Mouse (Mus musculus) lung, embryonic 15.5 days (tissue): Measurements from ENCODE around the gene Rhpn2. TPM values are rescaled to one million over a fixed set of nuclear protein-coding genes. Genes with fewer than 3 reads are reported as not detected.

Experiments
- ATAC-seq: fragments of 200-750 bp; cut with Nextera tagmentation; 2 replicates; pipeline ENCODE4 v1.8.0; 2017; ENCODE audit warnings: moderate number of reproducible peaks, borderline replicate concordance; ENCODE audit not compliant: low FRiP score, low TSS enrichment; ENCODE audit errors: extremely low read depth
- H3K27ac ChIP-seq: fragments of 300-500 bp; sonication (generic); 2 replicates; pipeline ENCODE4 v1.5.1; 2015; ENCODE audit warnings: moderate library complexity, mild to moderate bottlenecking, inconsistent platforms
- H3K27me3 ChIP-seq: fragments of 300-500 bp; sonication (generic); 2 replicates; pipeline ENCODE4 v1.6.1; 2015; ENCODE audit warnings: inconsistent platforms
- H3K36me3 ChIP-seq: fragments of 300-500 bp; sonication (generic); 2 replicates; pipeline ENCODE4 v1.6.1; 2015; ENCODE audit warnings: inconsistent platforms
- H3K4me1 ChIP-seq: fragments of 300-500 bp; sonication (generic); 2 replicates; pipeline ENCODE4 v1.6.1; 2015; ENCODE audit warnings: inconsistent platforms
- H3K4me2 ChIP-seq: fragments of 300-500 bp; sonication (generic); 2 replicates; pipeline ENCODE4 v1.6.1; 2015; ENCODE audit warnings: inconsistent platforms, mild to moderate bottlenecking, moderate library complexity
- H3K4me3 ChIP-seq: fragments of 300-500 bp; sonication (generic); 2 replicates; pipeline ENCODE4 v1.5.1; 2015; ENCODE audit warnings: mild to moderate bottlenecking, inconsistent platforms
- H3K9ac ChIP-seq: fragments of 300-500 bp; sonication (generic); 2 replicates; pipeline ENCODE4 v1.6.1; 2015; ENCODE audit warnings: inconsistent platforms
- H3K9me3 ChIP-seq: fragments of 300-500 bp; sonication (generic); 2 replicates; pipeline ENCODE4 v1.6.1; 2016; ENCODE audit warnings: inconsistent platforms
- WGBS: fragments of 180-500 bp; shearing (Covaris S2); methylation state at CpG from one replicate; pipeline ENCODE4 v1.1.7; 2015; 5-methylcytosine and 5-hydroxymethylcytosine counted together
- polyA plus RNA-seq: library from polyadenylated mRNA; unstranded; fragments of >200 nt; fragmentation: Nextera tagmentation; extraction: Ambion mirVana; gene quantifications from 2 replicates; pipeline ENCODE4 v1.2.1, GENCODE M21; 2015

The Rhpn2 gene
- polyA plus RNA-seq, 1 experiment from 2014 or later, result 5.0 TPM

GRCm38 (mm10) chr7:35401169-35401568 is 67.2 kb downstream of the Rhpn2 start:
- no peak overlapping the region for H3K4me2 ChIP-seq
- no peak overlapping the region for H3K27ac ChIP-seq
- H3K9ac ChIP-seq, result no peak overlapping the region
- H3K9me3 ChIP-seq, result no peaks in the 10 kb centered on the region
- no peaks in the 10 kb centered on the region for H3K27me3 ChIP-seq
- 83% methylated on average over 4 of the region's 4 CpGs for WGBS
- no peak for ATAC-seq
- no peak overlapping the region for H3K4me3 ChIP-seq
- peaks cover 9% of the 10 kb centered on the region for H3K4me1 ChIP-seq
- H3K36me3 ChIP-seq, result peaks cover 63% of the 10 kb centered on the region

- Histone ChIP-seq H3K9me3 (no peaks in the 10 kb centered on the region), H3K27me3 (no peaks in the 10 kb centered on the region), H3K4me2 (no peak overlapping the region), H3K4me1 (no peaks in the 10 kb centered on the region), H3K36me3 (peaks cover 47% of the 10 kb centered on the region), H3K27ac (no peak overlapping the region), H3K9ac (no peak overlapping the region), H3K4me3 (no peak overlapping the region)
- WGBS, result 46% methylated on average over 5 of the region's 5 CpGs
- no peak for ATAC-seq
These were observed 81.3 kb downstream of the Rhpn2 start for GRCm38 (mm10) chr7:35415226-35415625.

GRCm38 (mm10) chr7:35415801-35416653 is 82.1 kb downstream of the Rhpn2 start:
- Histone ChIP-seq H3K4me2 (no peak overlapping the region), H3K9ac (no peak overlapping the region), H3K4me1 (no peaks in the 10 kb centered on the region), H3K36me3 (peaks cover 49% of the 10 kb centered on the region), H3K4me3 (no peak overlapping the region), H3K9me3 (no peaks in the 10 kb centered on the region), H3K27ac (no peak overlapping the region), H3K27me3 (no peaks in the 10 kb centered on the region)
- 78% methylated on average over 9 of the region's 9 CpGs for whole genome bisulfite sequencing
- ATAC-seq, result no peak

- Histone ChIP-seq H3K4me3 (no peak overlapping the region), H3K9ac (no peak overlapping the region), H3K27ac (no peak overlapping the region), H3K9me3 (no peaks in the 10 kb centered on the region), H3K4me1 (no peaks in the 10 kb centered on the region), H3K4me2 (no peak overlapping the region), H3K27me3 (no peaks in the 10 kb centered on the region), H3K36me3 (peaks cover 53% of the 10 kb centered on the region)
- WGBS, result 69% methylated on average over 5 of the region's 5 CpGs
- no peak for ATAC-seq
These were observed 82.6 kb downstream of the Rhpn2 start for GRCm38 (mm10) chr7:35416654-35416948.

GRCm38 (mm10) chr7:35423071-35423470 is 89.1 kb downstream of the Rhpn2 start:
- Histone ChIP-seq H3K9ac (no peak overlapping the region), H3K9me3 (no peaks in the 10 kb centered on the region), H3K4me2 (no peak overlapping the region), H3K4me3 (no peak overlapping the region), H3K36me3 (peaks cover 69% of the 10 kb centered on the region), H3K27me3 (no peaks in the 10 kb centered on the region), H3K27ac (no peak overlapping the region), H3K4me1 (no peaks in the 10 kb centered on the region)
- 80% methylated on average over 10 of the region's 10 CpGs for WGBS
- no peak for ATAC-seq

GRCm38 (mm10) chr7:35428146-35428545 is 94.2 kb downstream of the Rhpn2 start:
- Histone ChIP-seq H3K4me1 (no peaks in the 10 kb centered on the region), H3K36me3 (peaks cover 62% of the 10 kb centered on the region), H3K4me3 (no peak overlapping the region), H3K9me3 (no peaks in the 10 kb centered on the region), H3K27ac (no peak overlapping the region), H3K9ac (no peak overlapping the region), H3K4me2 (no peak overlapping the region), H3K27me3 (no peaks in the 10 kb centered on the region)
- ATAC-seq, result no peak
- 89% methylated on average over 10 of the region's 10 CpGs for WGBS

GRCm38 (mm10) chr7:35435266-35435665 is 101.3 kb downstream of the Rhpn2 start:
- Histone ChIP-seq H3K4me3 (no peak overlapping the region), H3K9me3 (no peaks in the 10 kb centered on the region), H3K27me3 (no peaks in the 10 kb centered on the region), H3K4me1 (no peaks in the 10 kb centered on the region), H3K4me2 (no peak overlapping the region), H3K36me3 (peaks cover 70% of the 10 kb centered on the region), H3K9ac (no peak overlapping the region), H3K27ac (no peak overlapping the region)
- no peak for ATAC-seq
- WGBS, result 80% methylated on average over 9 of the region's 9 CpGs

Other genes starting within 250 kb of the Rhpn2 start
- 6.9 and 7.3 TPM in 2 replicates for gene Cebpa, start 214.9 kb upstream of the Rhpn2 start, polyA plus RNA-seq
- gene Slc7a10, start 147.8 kb upstream of the Rhpn2 start, polyA plus RNA-seq, result 2.3 and 3.4 TPM in 2 replicates
- 7.7 and 7.9 TPM in 2 replicates for gene Lrp3, start 118.7 kb upstream of the Rhpn2 start, polyA plus RNA-seq
- 14.2 and 15.7 TPM in 2 replicates for gene Gpatch1, start 15.7 kb upstream of the Rhpn2 start, polyA plus RNA-seq
- gene Faap24, start 62.7 kb downstream of the Rhpn2 start, polyA plus RNA-seq, result 18.0 and 19.0 TPM in 2 replicates
- gene Cep89, start 62.9 kb downstream of the Rhpn2 start, polyA plus RNA-seq, result 52.9 and 56.8 TPM in 2 replicates
- 0.30 and 0.38 TPM in 2 replicates for gene Slc7a9, start 114.6 kb downstream of the Rhpn2 start, polyA plus RNA-seq
- 0.29 and 0.30 TPM in 2 replicates for gene Tdrd12, start 203.6 kb downstream of the Rhpn2 start, polyA plus RNA-seq
- gene Nudt19, start 222.1 kb downstream of the Rhpn2 start, polyA plus RNA-seq, result 50.1 and 52.7 TPM in 2 replicates